Mouse (Mus musculus): ENCODE data around the gene Tgtp2. TPM values are rescaled to one million over a fixed set of nuclear protein-coding genes. Genes with fewer than 3 reads are reported as not detected.

Gene Tgtp2
- polyA plus RNA-seq (2015; fragmentation: Nextera tagmentation; extraction: Ambion mirVana): 0.26 and 0.29 TPM in 2 replicates

GRCm38 (mm10) chr11:49063713-49064469 is at the start of gene Tgtp2:
TSS of gene Tgtp2 (minus strand) at chr11:49064206.

GRCm38 (mm10) chr11:49076001-49076757 is 12.2 kb upstream of the Tgtp2 start, which contains the start of gene Ifi47:
TSS of gene Ifi47 (plus strand) at chr11:49076587.

GRCm38 (mm10) chr11:49051093-49051891 is 12.7 kb downstream of the Tgtp2 start, which contains the start of gene 9930111J21Rik2:
TSS of gene 9930111J21Rik2 (minus strand) at chr11:49051242.

Other genes with a start within 250 kb of the Tgtp2 start
- 5.5 and 5.8 TPM in 2 replicates for gene Trim41, start 246.9 kb downstream of the Tgtp2 start, polyA plus RNA-seq (2015; fragmentation: Nextera tagmentation; extraction: Ambion mirVana)
- 4.1 and 4.4 TPM in 2 replicates for gene Trim7, start 238.1 kb downstream of the Tgtp2 start, polyA plus RNA-seq (2015; fragmentation: Nextera tagmentation; extraction: Ambion mirVana)
- 4.2 and 6.5 TPM in 2 replicates for gene Gm12184, start 237.6 kb downstream of the Tgtp2 start, polyA plus RNA-seq (2015; fragmentation: Nextera tagmentation; extraction: Ambion mirVana)
- gene Irgm1, start 192.5 kb downstream of the Tgtp2 start, polyA plus RNA-seq (2015; fragmentation: Nextera tagmentation; extraction: Ambion mirVana): 8.6 and 9.7 TPM in 2 replicates
- gene Gm5431, start 162.0 kb downstream of the Tgtp2 start, polyA plus RNA-seq (2015; fragmentation: Nextera tagmentation; extraction: Ambion mirVana): 0.22 and 0.28 TPM in 2 replicates
- 1.3 and 2.0 TPM in 2 replicates for gene Psme2b, start 118.0 kb downstream of the Tgtp2 start, polyA plus RNA-seq (2015; fragmentation: Nextera tagmentation; extraction: Ambion mirVana)
- not detected in 2 replicates for gene Olfr56, start 85.3 kb downstream of the Tgtp2 start, polyA plus RNA-seq (2015; fragmentation: Nextera tagmentation; extraction: Ambion mirVana)
- gene 9930111J21Rik1, start 84.8 kb downstream of the Tgtp2 start, polyA plus RNA-seq (2015; fragmentation: Nextera tagmentation; extraction: Ambion mirVana): 0.41 and 0.45 TPM in 2 replicates
- gene Gm12185, start 72.0 kb downstream of the Tgtp2 start, polyA plus RNA-seq (2015; fragmentation: Nextera tagmentation; extraction: Ambion mirVana): not detected in 2 replicates
- 0.21 and 0.43 TPM in 2 replicates for gene Tgtp1, start 70.0 kb downstream of the Tgtp2 start, polyA plus RNA-seq (2015; fragmentation: Nextera tagmentation; extraction: Ambion mirVana)
- 0.45 and 0.54 TPM in 2 replicates for gene 9930111J21Rik2, start 13.0 kb downstream of the Tgtp2 start, polyA plus RNA-seq (2015; fragmentation: Nextera tagmentation; extraction: Ambion mirVana)
- gene Ifi47, start 12.4 kb upstream of the Tgtp2 start, polyA plus RNA-seq (2015; fragmentation: Nextera tagmentation; extraction: Ambion mirVana): 1.8 and 1.9 TPM in 2 replicates
- not detected in 2 replicates for gene Olfr1396, start 50.7 kb upstream of the Tgtp2 start, polyA plus RNA-seq (2015; fragmentation: Nextera tagmentation; extraction: Ambion mirVana)
- gene Olfr1395, start 78.1 kb upstream of the Tgtp2 start, polyA plus RNA-seq (2015; fragmentation: Nextera tagmentation; extraction: Ambion mirVana): not detected in 2 replicates
- not detected in 2 replicates for gene Olfr1394, start 90.2 kb upstream of the Tgtp2 start, polyA plus RNA-seq (2015; fragmentation: Nextera tagmentation; extraction: Ambion mirVana)
- gene Btnl9, start 123.0 kb upstream of the Tgtp2 start, polyA plus RNA-seq (2015; fragmentation: Nextera tagmentation; extraction: Ambion mirVana): 0.38 and 0.53 TPM in 2 replicates
- gene Zfp62, start 139.1 kb upstream of the Tgtp2 start, polyA plus RNA-seq (2015; fragmentation: Nextera tagmentation; extraction: Ambion mirVana): 24.4 and 24.8 TPM in 2 replicates
- gene Mgat1, start 180.0 kb upstream of the Tgtp2 start, polyA plus RNA-seq (2015; fragmentation: Nextera tagmentation; extraction: Ambion mirVana): 34.4 and 34.9 TPM in 2 replicates
- 0.17 TPM in 1 of 2 replicates, not detected in the other for gene Olfr1393, start 214.1 kb upstream of the Tgtp2 start, polyA plus RNA-seq (2015; fragmentation: Nextera tagmentation; extraction: Ambion mirVana)
- 0.08 and 0.11 TPM in 2 replicates for gene Olfr1392, start 221.1 kb upstream of the Tgtp2 start, polyA plus RNA-seq (2015; fragmentation: Nextera tagmentation; extraction: Ambion mirVana)
- gene Olfr10, start 240.5 kb upstream of the Tgtp2 start, polyA plus RNA-seq (2015; fragmentation: Nextera tagmentation; extraction: Ambion mirVana): not detected in 2 replicates